Mouse (Mus musculus): ENCODE measurements at regions not wholly inside any gene's neighbourhood (a gene's known extent, or its start where the extent isn't known, plus 50 kb on each side); places are given as distances from the start of the nearest gene placed in this dataset.

DNA sequence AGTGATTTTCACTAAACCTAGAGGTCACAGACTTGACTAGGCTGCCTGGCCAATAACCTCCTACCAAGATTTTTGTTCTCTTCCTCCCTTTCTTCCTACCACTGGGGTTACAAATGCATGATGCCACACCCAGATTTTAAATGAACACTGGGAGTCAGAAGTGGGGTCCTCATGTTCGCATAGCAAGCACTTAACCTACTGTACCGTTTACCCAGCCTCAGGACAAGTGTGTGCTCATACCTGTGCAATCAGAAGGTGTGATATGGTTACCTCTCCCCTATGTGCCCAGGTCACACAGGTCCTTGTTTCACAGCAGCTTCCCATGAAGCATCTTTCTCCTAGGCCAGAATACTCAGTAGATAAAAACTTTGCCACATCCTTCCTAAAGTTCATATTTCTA is 234.8 kb downstream of the Fam84b start:
- no peak for DNase-seq
- Histone ChIP-seq H3K27me3 (ENCODE audit: control insufficient read depth, insufficient read depth, low read length) (no peaks in the 10 kb centered on the region), H3K4me1 (ENCODE audit: control insufficient read depth, insufficient read depth, low read length) (no peaks in the 10 kb centered on the region), H3K4me3 (replicated peaks; ENCODE audit: insufficient read depth, low read depth, low read length) (no peak overlapping the region), H3K27ac (ENCODE audit: insufficient read depth, low read length) (no peak overlapping the region)
- TF ChIP-seq POLR2A (IDR thresholded peaks at IDR 0.05; ENCODE audit: borderline replicate concordance, insufficient read depth, low read length) (no peak), CTCF (IDR thresholded peaks at IDR 0.05; ENCODE audit: borderline replicate concordance, insufficient read depth, low read depth, low read length) (no peak)
- WGBS: 90% methylated on average over 2 of the region's 2 CpGs

GRCm38 (mm10) chr15:60617371-60617770 is 236.2 kb downstream of the Fam84b start:
- Histone ChIP-seq H3K4me3 (replicated peaks; ENCODE audit: insufficient read depth, low read depth, low read length) (no peak overlapping the region), H3K4me1 (ENCODE audit: control insufficient read depth, insufficient read depth, low read length) (no peaks in the 10 kb centered on the region), H3K27me3 (ENCODE audit: control insufficient read depth, insufficient read depth, low read length) (no peaks in the 10 kb centered on the region), H3K27ac (ENCODE audit: insufficient read depth, low read length) (no peak overlapping the region)
- no peak for TF ChIP-seq POLR2A (IDR thresholded peaks at IDR 0.05; ENCODE audit: borderline replicate concordance, insufficient read depth, low read length)
- no peak for TF ChIP-seq CTCF (IDR thresholded peaks at IDR 0.05; ENCODE audit: borderline replicate concordance, insufficient read depth, low read depth, low read length)
- DNase-seq: no peak
- 73% methylated on average over 2 of the region's 2 CpGs for WGBS

- H3K4me1 ChIP-seq (ENCODE audit: control insufficient read depth, insufficient read depth, low read length): no peaks in the 10 kb centered on the region
- TF ChIP-seq CTCF (IDR thresholded peaks at IDR 0.05; ENCODE audit: borderline replicate concordance, insufficient read depth, low read depth, low read length) (no peak), POLR2A (IDR thresholded peaks at IDR 0.05; ENCODE audit: borderline replicate concordance, insufficient read depth, low read length) (no peak)
- DNase-seq: no peak
Measured at GRCm38 (mm10) chr15:60601885-60602284, 251.7 kb downstream of the Fam84b start.

DNA sequence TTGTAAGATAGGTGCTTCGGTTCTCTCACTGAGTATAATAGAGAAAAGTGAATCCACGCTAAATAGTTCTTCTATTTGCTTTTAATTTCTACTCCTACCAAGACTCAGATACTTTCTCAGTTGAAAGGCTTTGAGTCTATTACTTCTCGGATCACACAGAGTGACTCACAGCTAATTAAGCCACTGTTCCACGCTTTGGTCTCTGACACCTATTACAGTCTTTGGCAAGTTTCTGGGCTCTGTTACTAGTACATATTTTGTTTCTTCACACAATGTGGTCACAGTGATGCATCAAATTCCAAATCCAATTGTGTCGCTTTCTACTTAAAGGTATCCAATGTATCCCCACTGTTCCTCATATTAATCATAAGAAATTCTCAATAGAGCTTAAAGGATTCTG is 276.5 kb downstream of the Fam84b start:
- WGBS: 76% methylated on average over 5 of the region's 5 CpGs
- Histone ChIP-seq H3K4me3 (replicated peaks; ENCODE audit: insufficient read depth, low read depth, low read length) (no peak overlapping the region), H3K27me3 (ENCODE audit: control insufficient read depth, insufficient read depth, low read length) (no peaks in the 10 kb centered on the region), H3K4me1 (ENCODE audit: control insufficient read depth, insufficient read depth, low read length) (no peaks in the 10 kb centered on the region), H3K27ac (ENCODE audit: insufficient read depth, low read length) (no peak overlapping the region)
- TF ChIP-seq CTCF (IDR thresholded peaks at IDR 0.05; ENCODE audit: borderline replicate concordance, insufficient read depth, low read depth, low read length) (no peak), POLR2A (IDR thresholded peaks at IDR 0.05; ENCODE audit: borderline replicate concordance, insufficient read depth, low read length) (no peak)
- DNase-seq: no peak

More at GRCm38 (mm10) chr15:60601885-60602284, 251.7 kb downstream of the Fam84b start:
- Histone ChIP-seq H3K27ac (ENCODE audit: insufficient read depth, low read length) (no peak overlapping the region), H3K4me3 (replicated peaks; ENCODE audit: insufficient read depth, low read depth, low read length) (no peak overlapping the region), H3K27me3 (ENCODE audit: control insufficient read depth, insufficient read depth, low read length) (no peaks in the 10 kb centered on the region)

DNA sequence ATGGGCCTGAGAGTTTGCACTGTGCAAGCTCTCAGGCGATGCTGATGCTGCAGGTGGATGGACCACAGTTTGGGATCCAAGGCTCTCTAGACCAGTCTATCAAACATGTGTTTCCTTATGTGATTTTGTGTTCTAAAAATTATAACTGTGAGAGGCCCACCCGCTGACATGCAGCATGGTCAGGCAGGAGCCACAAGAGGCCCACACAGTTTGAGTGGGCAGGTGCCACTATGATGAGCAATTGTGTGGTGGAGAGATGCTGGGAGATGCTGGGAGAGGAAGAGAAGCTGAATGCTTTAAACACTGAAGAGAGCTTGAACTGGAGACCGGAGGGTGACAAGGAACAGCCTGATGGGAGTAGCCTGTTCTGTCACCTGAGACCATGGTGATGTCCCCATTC is 287.3 kb downstream of the Fam84b start:
- H3K4me3 ChIP-seq (replicated peaks; ENCODE audit: insufficient read depth, low read depth, low read length): no peak overlapping the region
- no peaks in the 10 kb centered on the region for H3K4me1 ChIP-seq (ENCODE audit: control insufficient read depth, insufficient read depth, low read length)
- no peak overlapping the region for H3K27ac ChIP-seq (ENCODE audit: insufficient read depth, low read length)
- TF ChIP-seq CTCF (IDR thresholded peaks at IDR 0.05; ENCODE audit: borderline replicate concordance, insufficient read depth, low read depth, low read length) (no peak), POLR2A (IDR thresholded peaks at IDR 0.05; ENCODE audit: borderline replicate concordance, insufficient read depth, low read length) (no peak)
- 94% methylated on average over 3 of the region's 3 CpGs for WGBS
- no peak for DNase-seq
- H3K27me3 ChIP-seq (ENCODE audit: control insufficient read depth, insufficient read depth, low read length): no peaks in the 10 kb centered on the region

GRCm38 (mm10) chr15:60565017-60565416 is 288.6 kb downstream of the Fam84b start:
- H3K27ac ChIP-seq (ENCODE audit: insufficient read depth, low read length): no peak overlapping the region
- 31% methylated on average over 2 of the region's 2 CpGs for WGBS
- no peaks in the 10 kb centered on the region for H3K4me1 ChIP-seq (ENCODE audit: control insufficient read depth, insufficient read depth, low read length)
- no peak for DNase-seq
- H3K27me3 ChIP-seq (ENCODE audit: control insufficient read depth, insufficient read depth, low read length): no peaks in the 10 kb centered on the region
- no peak for TF ChIP-seq POLR2A (IDR thresholded peaks at IDR 0.05; ENCODE audit: borderline replicate concordance, insufficient read depth, low read length)
- TF ChIP-seq CTCF (IDR thresholded peaks at IDR 0.05; ENCODE audit: borderline replicate concordance, insufficient read depth, low read depth, low read length): no peak
- no peak overlapping the region for H3K4me3 ChIP-seq (replicated peaks; ENCODE audit: insufficient read depth, low read depth, low read length)

DNA sequence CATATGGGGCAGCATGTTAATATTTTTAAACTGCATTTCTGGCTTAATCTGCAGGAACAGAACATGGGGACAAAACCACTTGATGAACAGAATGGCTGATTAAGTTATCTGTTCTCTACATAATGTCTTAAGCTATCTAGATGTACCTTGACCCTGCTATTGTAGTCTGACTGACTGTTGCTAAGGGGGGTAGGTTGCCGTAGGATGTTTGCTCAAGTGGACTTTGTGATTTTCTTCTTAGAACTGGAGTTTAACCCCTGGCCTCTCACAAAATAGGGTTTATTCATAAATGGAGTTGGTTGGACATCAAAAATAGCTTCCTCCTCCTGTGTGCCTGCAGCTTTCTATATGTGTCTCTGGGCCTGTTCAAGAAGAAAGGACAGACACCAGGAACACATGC is 292.9 kb downstream of the Fam84b start:
- no peak for TF ChIP-seq POLR2A (IDR thresholded peaks at IDR 0.05; ENCODE audit: borderline replicate concordance, insufficient read depth, low read length)
- TF ChIP-seq CTCF (IDR thresholded peaks at IDR 0.05; ENCODE audit: borderline replicate concordance, insufficient read depth, low read depth, low read length): no peak
- WGBS: 89% methylated on average over 1 of the region's 1 CpGs

DNA sequence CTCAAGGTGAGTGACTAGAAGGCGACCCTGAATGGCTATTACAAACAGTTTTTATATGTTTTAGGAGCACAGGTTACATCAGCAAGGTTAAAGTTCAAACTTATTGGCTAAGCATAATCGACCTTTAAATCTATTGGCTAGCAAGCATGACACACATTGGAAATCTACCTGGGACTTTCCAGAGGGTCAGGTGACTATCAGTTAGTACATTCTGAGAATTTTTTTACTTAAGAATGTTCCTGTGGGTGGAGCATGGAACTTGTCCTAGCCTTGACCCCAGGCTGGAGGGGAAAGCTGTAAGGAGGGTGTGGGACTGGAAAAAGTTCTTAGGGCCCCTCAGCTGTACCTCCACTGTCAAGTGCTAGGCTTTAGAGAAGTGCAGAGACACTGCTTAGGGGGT is 297.9 kb downstream of the Fam84b start:
- Histone ChIP-seq H3K4me1 (ENCODE audit: control insufficient read depth, insufficient read depth, low read length) (no peaks in the 10 kb centered on the region), H3K27me3 (ENCODE audit: control insufficient read depth, insufficient read depth, low read length) (no peaks in the 10 kb centered on the region), H3K4me3 (replicated peaks; ENCODE audit: insufficient read depth, low read depth, low read length) (no peak overlapping the region), H3K27ac (ENCODE audit: insufficient read depth, low read length) (no peak overlapping the region)
- no peak for DNase-seq
- TF ChIP-seq POLR2A (IDR thresholded peaks at IDR 0.05; ENCODE audit: borderline replicate concordance, insufficient read depth, low read length) (no peak), CTCF (IDR thresholded peaks at IDR 0.05; ENCODE audit: borderline replicate concordance, insufficient read depth, low read depth, low read length) (no peak)
- 92% methylated on average over 2 of the region's 2 CpGs for WGBS

More for the DNA sequence above, 292.9 kb downstream of the Fam84b start:
- no peaks in the 10 kb centered on the region for H3K4me1 ChIP-seq (ENCODE audit: control insufficient read depth, insufficient read depth, low read length)
- H3K27me3 ChIP-seq (ENCODE audit: control insufficient read depth, insufficient read depth, low read length): no peaks in the 10 kb centered on the region
- H3K4me3 ChIP-seq (replicated peaks; ENCODE audit: insufficient read depth, low read depth, low read length): no peak overlapping the region
- no peak for DNase-seq
- H3K27ac ChIP-seq (ENCODE audit: insufficient read depth, low read length): no peak overlapping the region

Data from cerebellum, adult 2 months (tissue).